ENCODE assay signal across 8 mouse cellular contexts in genomic region chr11:99385813-99386721, GRCm38 (mm10). TPM values are rescaled to one million over a fixed set of nuclear protein-coding genes. Genes with fewer than 3 reads are reported as not detected.
A peak's percentile ranks its signal among the peaks of the same experiment; 100 is the strongest.
DNase-seq lines count a peak whose midpoint lies in the region; ATAC-seq and TF ChIP-seq lines count a peak whose summit lies in the region.

No protein-coding gene starts in this region.

- WGBS in cerebellum, adult 2 months, result under 1% methylated on average over 70 of the region's 71 CpGs
- WGBS in hindbrain, embryonic 10.5 days, result 2% methylated on average over 71 of the region's 71 CpGs
- WGBS in lung, embryonic 16.5 days, result 1% methylated on average over 71 of the region's 71 CpGs
- 4% methylated on average over 71 of the region's 71 CpGs for WGBS in thymus, adult 2 months

- peak; percentile 86 for TF ChIP-seq POLR2A in cerebellum, adult 2 months (IDR thresholded peaks at IDR 0.05; ENCODE audit: borderline replicate concordance, insufficient read depth, low read length)
- TF ChIP-seq POLR2A in thymus, adult 2 months (IDR thresholded peaks at IDR 0.05; ENCODE audit: control insufficient read depth, extremely low read depth, insufficient read depth, low read length, poor library complexity), result peak; percentile 51; the same call in 1 of the 2 replicates

- DNase-seq in ES-E14 (ENCODE audit: low read depth, low spot score), result peak; percentile 54
- DNase-seq in cerebellum, adult 2 months, result peak; percentile 94 to 95
- peak; percentile 92 for DNase-seq in hindbrain, embryonic 10.5 days (ENCODE audit: low spot score)
- DNase-seq in layer of hippocampus, adult 9-11 months, result peak; percentile 86
- peak; percentile 88 for DNase-seq in ovary, adult 18-20 months (ENCODE audit: low spot score)
- peak; percentile 67 for DNase-seq in thymus, adult 2 months

- no peaks in the 10 kb centered on the region for H3K27me3 ChIP-seq in cerebellum, adult 2 months (ENCODE audit: control insufficient read depth, insufficient read depth, low read length)
- H3K27me3 ChIP-seq in hindbrain, embryonic 10.5 days (ENCODE audit: insufficient read depth, poor library complexity, severe bottlenecking), result peaks cover 21% of the 10 kb centered on the region
- H3K27me3 ChIP-seq in lung, embryonic 16.5 days (ENCODE audit: control insufficient read depth, insufficient read depth, low read depth, low read length), result no peaks in the 10 kb centered on the region
- H3K27me3 ChIP-seq in thymus, adult 2 months (ENCODE audit: control insufficient read depth, insufficient read depth, low read length), result no peaks in the 10 kb centered on the region

- H3K4me2 ChIP-seq in lung, embryonic 16.5 days (ENCODE audit: low read depth, low read length), result peak overlapping the region; percentile 78

- peak overlapping the region; percentile 68 to 92 for H3K4me3 ChIP-seq in ES-E14 (ENCODE audit: insufficient read depth in 1 of 2, low read depth in 1 of 2, low read length in 2 of 2, poor library complexity in 1 of 2, severe bottlenecking in 1 of 2)
- peak overlapping the region; percentile 91 for H3K4me3 ChIP-seq in cerebellum, adult 2 months (replicated peaks; ENCODE audit: insufficient read depth, low read depth, low read length)
- peak overlapping the region; percentile 69 for H3K4me3 ChIP-seq in hindbrain, embryonic 10.5 days
- H3K4me3 ChIP-seq in lung, embryonic 16.5 days (ENCODE audit: low read length), result peak overlapping the region; percentile 62
- peak overlapping the region; percentile 66 for H3K4me3 ChIP-seq in thymus, adult 2 months (ENCODE audit: control insufficient read depth, insufficient read depth, low read length)

- H3K4me1 ChIP-seq in ES-E14 (ENCODE audit: control insufficient read depth in 2 of 2, insufficient read depth in 2 of 2, low read length in 2 of 2, poor library complexity in 1 of 2), result peaks cover 0 to 2% of the 10 kb centered on the region in 2 experiments; a peak in 1 of 4 replicates
- H3K4me1 ChIP-seq in cerebellum, adult 2 months (ENCODE audit: control insufficient read depth, insufficient read depth, low read length), result no peaks in the 10 kb centered on the region
- H3K4me1 ChIP-seq in hindbrain, embryonic 10.5 days (replicated peaks), result peaks cover 9% of the 10 kb centered on the region
- H3K4me1 ChIP-seq in lung, embryonic 16.5 days (replicated peaks; ENCODE audit: control insufficient read depth, insufficient read depth, low read length), result peaks cover 5% of the 10 kb centered on the region
- peaks cover 6% of the 10 kb centered on the region for H3K4me1 ChIP-seq in thymus, adult 2 months (replicated peaks; ENCODE audit: control insufficient read depth, insufficient read depth, low read length)

- in situ Hi-C loops in ES-E14 (cut with MboI; ENCODE audit: low sequenced_read_pairs in 2 of 2, unreplicated experiment in 2 of 2), result loop anchor here in 1 of 2 experiments (25.0 kb wide), 1 partner anchor 901 kb away; no protein-coding TSS in a partner anchor

- no peaks in the 10 kb centered on the region for H3K36me3 ChIP-seq in ES-E14 (ENCODE audit: control insufficient read depth, insufficient read depth, low read length, poor library complexity, severe bottlenecking)
- 0 out of 2 replicates have a peak, but pooled peaks cover 7% of the 10 kb centered on the region for H3K36me3 ChIP-seq in hindbrain, embryonic 10.5 days
- no peaks in the 10 kb centered on the region for H3K36me3 ChIP-seq in lung, embryonic 16.5 days (ENCODE audit: control insufficient read depth, insufficient read depth, low read length)
- H3K36me3 ChIP-seq in thymus, adult 2 months (ENCODE audit: control insufficient read depth, insufficient read depth, low read length), result no peaks in the 10 kb centered on the region

- H3K9ac ChIP-seq in ES-E14 (ENCODE audit: insufficient read depth, low read depth, low read length, poor library complexity, severe bottlenecking), result peak overlapping the region; percentile 59
- H3K9ac ChIP-seq in lung, embryonic 16.5 days (ENCODE audit: low read length), result peak overlapping the region; percentile 82

- no peak for TF ChIP-seq CTCF in cerebellum, adult 2 months (IDR thresholded peaks at IDR 0.05; ENCODE audit: borderline replicate concordance, insufficient read depth, low read depth, low read length)
- peak; percentile 38; the same call in 1 of the 2 replicates for TF ChIP-seq CTCF in thymus, adult 2 months (IDR thresholded peaks at IDR 0.05; ENCODE audit: borderline replicate concordance, control insufficient read depth, extremely low read depth, insufficient read depth, low read length, poor library complexity)

- H3K27ac ChIP-seq in ES-E14 (ENCODE audit: insufficient read depth, low read depth, low read length, poor library complexity, severe bottlenecking), result peak overlapping the region; percentile 85
- peak overlapping the region; percentile 84 for H3K27ac ChIP-seq in cerebellum, adult 2 months (ENCODE audit: insufficient read depth, low read length)
- H3K27ac ChIP-seq in hindbrain, embryonic 10.5 days, result peak overlapping the region; percentile 93
- peak overlapping the region; percentile 99 for H3K27ac ChIP-seq in lung, embryonic 16.5 days (ENCODE audit: low read length)
- peak overlapping the region; percentile 53; the same call in 1 of the 2 replicates for H3K27ac ChIP-seq in thymus, adult 2 months (ENCODE audit: control insufficient read depth, insufficient read depth, low read length)

- H3K9me3 ChIP-seq in ES-E14 (ENCODE audit: control insufficient read depth, insufficient read depth, low read depth, low read length), result no peaks in the 10 kb centered on the region
- no peaks in the 10 kb centered on the region for H3K9me3 ChIP-seq in hindbrain, embryonic 10.5 days
- H3K9me3 ChIP-seq in lung, embryonic 16.5 days (ENCODE audit: control insufficient read depth, low read length), result no peaks in the 10 kb centered on the region

- ATAC-seq in frontal cortex, adult (ENCODE audit: low TSS enrichment), result peak; percentile 88
- ATAC-seq in lung, embryonic 16.5 days (ENCODE audit: low read depth), result peak; percentile 94

TF ChIP-seq in ES-E14, 5 proteins besides CTCF, POLR2A, EP300 and RAD21:
- no peak for TF ChIP-seq MAFK (IDR thresholded peaks at IDR 0.05; ENCODE audit: insufficient read depth, low read depth, low read length)
- no peak for TF ChIP-seq ZC3H11A (IDR thresholded peaks at IDR 0.05; ENCODE audit: borderline replicate concordance, low read depth, low read length)
- TF ChIP-seq HCFC1 (IDR thresholded peaks at IDR 0.05; ENCODE audit: borderline replicate concordance, insufficient read depth, low read length), result no peak
- no peak for TF ChIP-seq ZNF384 (IDR thresholded peaks at IDR 0.05; ENCODE audit: low read depth, low read length)
- TF ChIP-seq CHD2 (IDR thresholded peaks at IDR 0.05; ENCODE audit: low read depth, low read length), result no peak
TF ChIP-seq in ES-E14: peak in this region for 0.

RNA-seq across cellular contexts. Expression of gene Krt10, which starts 3.1 kb away (rescaled TPM):
- 0.53 and 2.8 TPM in 2 replicates for total RNA-seq in ES-E14 (2012; rRNA removed)
- 11.9 and 12.6 TPM in 2 replicates for polyA plus RNA-seq in cerebellum, adult 2 months (2012; rRNA removed)
- 22.4 and 27.4 TPM in 2 replicates for polyA plus RNA-seq in hindbrain, embryonic 10.5 days (2016; fragmentation: Nextera tagmentation; extraction: Ambion mirVana)
- 21.6 and 23.2 TPM in 2 replicates for polyA plus RNA-seq in lung, embryonic 16.5 days (2015; fragmentation: Nextera tagmentation; extraction: Ambion mirVana)
- 4.9 and 6.4 TPM in 2 replicates for polyA plus RNA-seq in thymus, adult 2 months (2012; rRNA removed)

RNA-seq across cellular contexts. Expression of gene Krt28, which starts 11.4 kb away (rescaled TPM):
- 0.18 and 0.32 TPM in 2 replicates for total RNA-seq in ES-E14 (2012; rRNA removed)
- polyA plus RNA-seq in cerebellum, adult 2 months (2012; rRNA removed), result 2.5 and 2.6 TPM in 2 replicates
- 0.25 and 0.26 TPM in 2 replicates for polyA plus RNA-seq in hindbrain, embryonic 10.5 days (2016; fragmentation: Nextera tagmentation; extraction: Ambion mirVana)
- 0.13 and 0.21 TPM in 2 replicates for polyA plus RNA-seq in lung, embryonic 16.5 days (2015; fragmentation: Nextera tagmentation; extraction: Ambion mirVana)
- not detected in 2 replicates for polyA plus RNA-seq in thymus, adult 2 months (2012; rRNA removed)

RNA-seq across cellular contexts. Expression of gene Krt27, which starts 35.2 kb away (rescaled TPM):
- total RNA-seq in ES-E14 (2012; rRNA removed), result 0.13 TPM in 1 of 2 replicates, not detected in the other
- polyA plus RNA-seq in cerebellum, adult 2 months (2012; rRNA removed), result not detected in 2 replicates
- polyA plus RNA-seq in hindbrain, embryonic 10.5 days (2016; fragmentation: Nextera tagmentation; extraction: Ambion mirVana), result not detected in 2 replicates
- not detected in 2 replicates for polyA plus RNA-seq in lung, embryonic 16.5 days (2015; fragmentation: Nextera tagmentation; extraction: Ambion mirVana)
- polyA plus RNA-seq in thymus, adult 2 months (2012; rRNA removed), result 0.05 and 0.13 TPM in 2 replicates

RNA-seq across cellular contexts. Expression of gene Krt12, which starts 36.0 kb away (rescaled TPM):
- 0.37 and 0.49 TPM in 2 replicates for total RNA-seq in ES-E14 (2012; rRNA removed)
- polyA plus RNA-seq in cerebellum, adult 2 months (2012; rRNA removed), result 0.11 TPM in 1 of 2 replicates, not detected in the other
- polyA plus RNA-seq in hindbrain, embryonic 10.5 days (2016; fragmentation: Nextera tagmentation; extraction: Ambion mirVana), result 0.09 TPM in 1 of 2 replicates, not detected in the other
- polyA plus RNA-seq in lung, embryonic 16.5 days (2015; fragmentation: Nextera tagmentation; extraction: Ambion mirVana), result not detected in 2 replicates
- polyA plus RNA-seq in thymus, adult 2 months (2012; rRNA removed), result 0.27 and 0.34 TPM in 2 replicates

RNA-seq across cellular contexts. Expression of gene Krt26, which starts 48.3 kb away (rescaled TPM):
- not detected in 2 replicates for total RNA-seq in ES-E14 (2012; rRNA removed)
- polyA plus RNA-seq in cerebellum, adult 2 months (2012; rRNA removed), result 0.14 and 0.15 TPM in 2 replicates
- 0.12 and 0.43 TPM in 2 replicates for polyA plus RNA-seq in hindbrain, embryonic 10.5 days (2016; fragmentation: Nextera tagmentation; extraction: Ambion mirVana)
- not detected in 2 replicates for polyA plus RNA-seq in lung, embryonic 16.5 days (2015; fragmentation: Nextera tagmentation; extraction: Ambion mirVana)
- polyA plus RNA-seq in thymus, adult 2 months (2012; rRNA removed), result not detected in 2 replicates

Comparison
In these comparisons a context has a peak if more than half of its experiments do, and no peak if none do; other contexts are left out.
1. Peak in every context shown above with its lines: DNase-seq, ATAC-seq, H3K4me3 ChIP-seq and H3K27ac ChIP-seq.